ENCODE assay signal across 30 mouse cellular contexts in genomic region chr5:145635204-145635603, GRCm38 (mm10). TPM values are rescaled to one million over a fixed set of nuclear protein-coding genes. Genes with fewer than 3 reads are reported as not detected.
"Had no signal": no experiment of that assay in that cellular context is flagged by ENCODE, and none has a peak within 500 bp of the region (broad histone marks: within the 10 kb centered on the region; RNA-seq: fewer than 3 reads in every experiment).

No protein-coding gene starts in this region.

RNA-seq across cellular contexts. Expression of gene Cyp3a41b, which starts 50.7 kb away (rescaled TPM):
- total RNA-seq: common myeloid progenitor, adult 5-6 weeks; forebrain, postnatal 0 days; gastrocnemius, adult 18-20 months; gastrocnemius, adult 2 months; gastrocnemius, adult 8-10 months; gastrocnemius, postnatal 10 days; gastrocnemius, postnatal 14 days; gastrocnemius, postnatal 25 days; gastrocnemius, postnatal 36 days; gastrocnemius, postnatal 4 days; granulocyte monocyte progenitor cell, adult 5-6 weeks; heart, adult 18-20 months had no signal
- polyA plus RNA-seq: cerebellum, adult 2 months; cortical plate, adult 2 months; embryonic facial prominence, embryonic 10.5 days; embryonic facial prominence, embryonic 11.5 days; embryonic facial prominence, embryonic 12.5 days; embryonic facial prominence, embryonic 13.5 days; embryonic facial prominence, embryonic 14.5 days; embryonic facial prominence, embryonic 15.5 days; erythroblast, embryonic 14.5 days; forebrain, embryonic 10.5 days; forebrain, embryonic 11.5 days; forebrain, embryonic 12.5 days; forebrain, embryonic 13.5 days; forebrain, embryonic 14.5 days; forebrain, embryonic 15.5 days; forebrain, embryonic 16.5 days; forebrain, postnatal 0 days; frontal cortex, adult 2 months; gonadal fat pad, adult 2 months had no signal
